Comparison of ENCODE assay signal across 8 mouse cellular contexts in genomic region chr7:25618865-25619721, GRCm38 (mm10). TPM values are rescaled to one million over a fixed set of nuclear protein-coding genes. Genes with fewer than 3 reads are reported as not detected.
DNase-seq lines count a peak whose midpoint lies in the region; ATAC-seq lines count a peak whose summit lies in the region.

Gene Dmac2 (plus strand): TSS chr7:25619414.

- peak within 1 kb of the TSS; percentile 55 for H3K4me2 ChIP-seq in hindbrain, embryonic 14.5 days (replicated peaks)

- H3K4me3 ChIP-seq in hindbrain, embryonic 14.5 days (replicated peaks; ENCODE audit: low read length): peak within 1 kb of the TSS; percentile 62

- H3K27me3 ChIP-seq in hindbrain, embryonic 14.5 days (ENCODE audit: control insufficient read depth, insufficient read depth, low read length): no peaks in the 10 kb centered on the region

- peaks cover 25% of the 10 kb centered on the region for H3K36me3 ChIP-seq in hindbrain, embryonic 14.5 days (replicated peaks; ENCODE audit: control insufficient read depth, insufficient read depth)

- H3K9me3 ChIP-seq in hindbrain, embryonic 14.5 days (ENCODE audit: control insufficient read depth, low read length): no peaks in the 10 kb centered on the region

- H3K9ac ChIP-seq in hindbrain, embryonic 14.5 days: peak within 1 kb of the TSS; percentile 62

- ATAC-seq in hindbrain, embryonic 14.5 days (ENCODE audit: low FRiP score): peak; percentile 95

- H3K27ac ChIP-seq in hindbrain, embryonic 14.5 days: no peak within 1 kb of the TSS

- DNase-seq in R1 (ENCODE audit: low read depth, low spot score): peak; percentile 99
- DNase-seq in cerebellum, postnatal 25 days: peak; percentile 93 to 97
- peak; percentile 89 to 90 for DNase-seq in frontal cortex, postnatal 25 days (ENCODE audit: low spot score in 2 of 2)
- peak; percentile 94 for DNase-seq in hindbrain, embryonic 14.5 days (ENCODE audit: low spot score)
- peak; percentile 91 to 92 for DNase-seq in layer of hippocampus, postnatal 36 days
- DNase-seq in lung, postnatal 36 days: peak; percentile 97
- peak; percentile 94 for DNase-seq in retina, postnatal 1 day
- DNase-seq in urinary bladder, adult 18-20 months (ENCODE audit: low spot score in 2 of 2): peak; percentile 89 to 93

- peaks cover 5% of the 10 kb centered on the region; the same call in 1 of the 2 replicates for H3K4me1 ChIP-seq in hindbrain, embryonic 14.5 days (replicated peaks; ENCODE audit: control insufficient read depth, insufficient read depth, low read length)

- 1% methylated on average over 53 of the region's 53 CpGs for WGBS in hindbrain, embryonic 14.5 days

RNA-seq across cellular contexts. Expression of gene Dmac2, which starts in this region (rescaled TPM):
- polyA plus RNA-seq in hindbrain, embryonic 14.5 days (2014; fragmentation: Nextera tagmentation; extraction: Ambion mirVana): 43.3 and 43.8 TPM in 2 replicates
- 10 to 100 TPM; 50.1 to 51.4 TPM for total RNA-seq in layer of hippocampus, postnatal 36 days (2021)
